Mouse (Mus musculus) adipose tissue, adult 10 weeks (tissue): Measurements from ENCODE around the gene Tspan32. TPM values are rescaled to one million over a fixed set of nuclear protein-coding genes. Genes with fewer than 3 reads are reported as not detected.

Experiments
- polyA plus RNA-seq: library from polyadenylated mRNA; stranded (reverse); fragments of 350-450 nt; fragmentation: Illumina TruSeq; extraction: RNeasy Lipid Tissue Mini Kit (QIAGEN cat#74804); gene quantifications from one replicate; pipeline ENCODE4 v1.2.3, GENCODE M21; 2014; ENCODE audit warnings: low read depth, low replicate concordance

The Tspan32 gene
- polyA plus RNA-seq: 3.1 TPM

DNA sequence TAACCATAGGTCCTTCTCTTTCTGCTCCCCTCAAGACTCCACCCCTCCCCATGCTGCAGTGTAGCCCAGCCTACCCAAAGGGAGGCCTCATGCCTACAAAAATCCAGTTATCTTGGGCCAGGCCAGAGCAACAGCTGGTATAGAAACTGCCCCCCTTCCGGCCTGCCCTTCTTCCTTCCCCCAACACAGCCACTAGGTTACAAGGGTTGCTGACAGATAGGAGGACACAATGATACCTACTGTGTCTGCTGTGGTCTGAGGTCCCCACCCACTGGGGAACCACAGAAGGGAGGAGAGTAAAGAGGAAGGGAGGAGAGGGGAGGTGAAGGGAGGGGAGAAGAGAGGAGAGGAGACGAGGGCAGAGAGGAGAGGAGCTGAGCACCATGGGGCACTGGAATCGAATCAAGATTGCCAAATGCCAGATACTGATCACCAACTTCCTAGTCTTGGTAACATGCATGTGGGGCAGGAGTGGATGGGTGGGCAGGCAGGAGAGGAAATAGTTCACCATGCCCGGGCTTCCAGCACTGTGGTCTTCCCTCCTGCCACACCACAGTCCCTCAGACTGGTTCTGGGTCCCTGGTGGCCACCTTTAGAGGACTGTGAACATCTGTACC is at the start of gene Tspan32:
TSS of gene Tspan32 (plus strand) at position 320 of the 617 bp plus-strand sequence.

DNA sequence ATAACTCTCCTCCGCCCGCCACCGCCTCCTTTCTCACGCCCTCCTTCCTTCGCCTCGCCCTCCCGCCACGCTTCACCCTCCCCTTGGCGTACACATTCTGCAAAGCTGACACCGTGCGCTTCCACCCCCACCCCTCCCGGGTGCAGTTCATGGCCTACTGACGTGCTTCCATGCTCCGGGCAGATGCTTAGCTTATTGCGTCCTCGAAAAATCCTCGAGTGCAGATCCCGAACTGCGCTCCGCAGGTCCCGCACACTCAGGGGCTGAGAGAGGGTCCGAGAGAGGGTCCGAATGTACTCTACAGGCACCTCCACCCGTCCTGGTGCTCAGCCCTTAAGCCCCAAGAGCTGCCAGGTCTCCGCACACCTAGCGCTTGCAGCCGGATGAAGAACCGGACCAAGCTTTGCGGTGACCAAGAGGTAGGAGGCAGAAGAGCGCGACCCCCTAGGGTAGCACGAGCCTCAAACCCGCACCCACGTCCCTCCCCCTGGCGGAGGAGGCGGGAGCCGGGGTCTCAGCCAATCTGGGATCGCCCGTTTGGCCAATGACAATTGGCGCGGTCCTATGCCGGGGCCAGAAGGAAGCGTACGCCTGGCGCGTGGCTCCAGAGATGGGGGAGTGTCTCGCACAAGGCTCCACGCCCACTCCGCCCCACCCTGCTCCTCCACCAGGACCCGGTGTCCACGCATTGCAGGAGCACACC is 35.9 kb upstream of the Tspan32 start, which contains the start of gene Ascl2:
TSS of gene Ascl2 (minus strand) at position 456 of the 703 bp plus-strand sequence.

GRCm38 (mm10) chr7:143052626-143053007 is 47.8 kb downstream of the Tspan32 start, which contains the start of gene Cd81:
Gene Cd81 (plus strand): TSS chr7:143052739.

GRCm38 (mm10) chr7:143068882-143069591 is 64.2 kb downstream of the Tspan32 start, which contains the start of gene Tssc4:
Gene Tssc4 (plus strand): TSS chr7:143069249.

Other genes with a start within 250 kb of the Tspan32 start
- gene Th, start 73.9 kb upstream of the Tspan32 start, polyA plus RNA-seq: 0.42 TPM
- gene Ascl2, start 35.8 kb upstream of the Tspan32 start, polyA plus RNA-seq: 1.1 TPM
- gene Cd81, start 47.7 kb downstream of the Tspan32 start, polyA plus RNA-seq: 503 TPM
- gene Tssc4, start 64.2 kb downstream of the Tspan32 start, polyA plus RNA-seq: 32.0 TPM
- 0.21 TPM for gene Trpm5, start 89.6 kb downstream of the Tspan32 start, polyA plus RNA-seq
- 19.1 TPM for gene Kcnq1, start 101.3 kb downstream of the Tspan32 start, polyA plus RNA-seq